Mouse (Mus musculus) mature B cell (primary cell): ENCODE results near the gene Filip1l.

Experiments
- in situ Hi-C: fragments of 300-500 bp; cut with MboI; formaldehyde crosslinking; loops from 2 replicates; pipeline ENCODE4 v1.14.3; 2019

Filip1l gene

DNA sequence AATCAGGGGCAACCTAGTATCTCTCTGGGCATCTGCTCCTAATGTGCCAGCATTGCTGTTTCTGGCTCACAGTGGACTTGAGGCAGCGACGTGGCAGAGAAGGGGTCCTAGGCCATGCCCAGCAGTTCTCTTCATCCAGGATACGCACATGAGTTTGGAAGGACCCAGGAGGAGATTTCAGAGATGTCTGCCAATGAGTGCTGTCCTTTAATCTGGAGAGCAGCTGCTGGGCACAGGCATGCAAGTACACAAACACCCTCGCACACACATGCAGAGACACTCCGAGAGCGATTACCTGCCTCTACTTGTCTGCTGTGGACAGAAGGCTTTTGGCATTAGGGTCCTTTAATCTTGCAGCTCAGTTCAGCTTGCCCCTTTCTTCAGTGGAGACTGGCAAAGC is at the start of gene Filip1l:
Gene Filip1l (plus strand): TSS at position 343 of the 400 bp plus-strand sequence.
- in situ Hi-C loops = no loop called here

DNA sequence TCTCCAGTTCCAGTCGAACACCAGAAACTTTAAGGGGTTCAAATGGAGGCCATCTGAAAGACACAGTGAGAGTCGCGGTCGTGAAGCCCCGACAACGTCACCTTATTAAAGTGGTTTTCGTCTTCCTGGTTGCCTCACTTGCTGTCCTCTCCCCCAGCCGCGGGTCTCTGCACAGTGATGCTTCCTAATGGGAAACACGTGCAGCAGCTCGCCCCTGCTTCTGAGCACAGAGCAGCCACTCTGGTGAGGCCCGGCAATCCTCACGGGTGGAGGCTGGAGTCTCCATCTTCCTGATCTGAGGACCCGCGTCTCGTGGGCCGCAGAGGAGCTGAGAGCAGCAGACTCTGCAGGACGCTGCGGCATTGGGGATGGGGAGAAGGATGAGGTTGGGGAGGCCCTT is 49.2 kb upstream of the Filip1l start:
- in situ Hi-C loops = no loop called here

DNA sequence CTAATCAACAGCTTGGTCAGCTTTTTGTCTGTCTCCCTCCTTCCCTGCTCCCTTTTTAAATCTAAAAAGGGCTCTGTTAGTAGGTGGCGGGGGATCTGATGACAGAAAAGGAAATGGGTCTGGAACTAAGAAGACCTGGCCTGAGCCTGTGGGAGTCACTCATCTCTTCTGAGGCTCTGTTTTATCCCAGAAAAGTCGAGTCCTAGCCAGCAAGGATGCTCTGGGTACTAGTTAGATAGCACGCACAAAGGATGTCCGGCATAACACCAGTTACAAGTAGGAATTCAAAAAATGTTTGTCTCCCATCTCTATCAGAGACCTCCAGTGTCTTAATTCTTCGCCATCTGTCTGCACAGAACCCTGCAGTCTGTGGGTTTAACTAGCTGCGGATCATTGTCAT is 47.4 kb upstream of the Filip1l start:
- in situ Hi-C loops = no loop called here

DNA sequence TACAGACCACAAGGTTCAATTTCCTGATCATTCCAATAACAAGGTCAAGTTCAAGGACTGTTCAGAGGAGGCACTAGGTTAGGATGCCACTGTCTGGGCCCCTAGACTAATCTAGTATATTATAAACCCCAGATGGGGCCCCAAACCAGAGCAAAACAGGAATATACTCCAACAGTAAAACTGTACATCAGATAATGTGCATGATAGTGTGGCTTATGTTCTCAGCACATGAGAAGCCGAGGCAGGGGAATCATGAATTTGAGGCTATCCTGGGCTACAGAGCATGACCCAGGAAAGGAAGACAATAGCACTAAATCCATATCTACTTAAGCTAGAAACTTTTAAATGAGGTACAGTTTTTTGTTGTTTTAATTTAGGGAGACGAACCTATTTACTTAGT is 40.8 kb upstream of the Filip1l start:
- in situ Hi-C loops = no loop called here

DNA sequence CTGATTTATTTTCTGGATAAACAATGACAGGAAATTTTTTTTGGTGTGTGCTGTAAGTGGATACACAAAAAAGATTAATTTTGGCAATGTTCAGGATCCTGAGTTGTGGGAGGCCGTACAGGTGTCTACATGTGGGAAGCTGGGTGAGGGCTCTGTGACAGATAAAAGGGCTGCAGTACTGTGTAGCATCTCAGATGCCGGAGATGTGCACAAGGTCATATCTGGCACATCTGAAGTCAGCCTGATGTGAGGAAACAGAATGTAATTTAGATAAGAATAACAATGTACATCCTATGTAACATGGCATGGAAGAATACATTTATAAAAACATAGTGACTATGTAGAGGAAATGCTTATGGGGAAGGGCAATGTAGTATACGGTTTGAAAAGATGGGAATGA is 39.4 kb upstream of the Filip1l start:
- in situ Hi-C loops = no loop called here

DNA sequence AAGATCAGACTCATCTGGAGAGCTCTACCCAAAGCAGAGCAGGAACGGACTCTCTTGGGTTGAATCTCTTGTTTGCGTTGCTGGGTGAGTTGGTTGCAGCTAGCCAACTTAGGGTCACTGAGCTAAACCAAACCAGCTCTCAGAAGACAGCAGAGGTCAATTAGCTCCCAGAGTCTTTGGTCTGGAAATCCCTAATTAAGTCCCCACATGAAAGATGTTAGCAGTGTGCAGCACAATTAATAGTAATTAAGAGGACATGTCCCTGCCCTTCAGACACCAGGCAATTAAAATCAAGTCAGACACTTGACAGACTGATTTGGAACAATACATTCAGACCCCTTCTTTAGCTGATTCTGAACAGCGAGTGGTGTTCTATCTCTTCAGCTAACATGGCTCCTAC is 38.7 kb upstream of the Filip1l start:
- in situ Hi-C loops = no loop called here

DNA sequence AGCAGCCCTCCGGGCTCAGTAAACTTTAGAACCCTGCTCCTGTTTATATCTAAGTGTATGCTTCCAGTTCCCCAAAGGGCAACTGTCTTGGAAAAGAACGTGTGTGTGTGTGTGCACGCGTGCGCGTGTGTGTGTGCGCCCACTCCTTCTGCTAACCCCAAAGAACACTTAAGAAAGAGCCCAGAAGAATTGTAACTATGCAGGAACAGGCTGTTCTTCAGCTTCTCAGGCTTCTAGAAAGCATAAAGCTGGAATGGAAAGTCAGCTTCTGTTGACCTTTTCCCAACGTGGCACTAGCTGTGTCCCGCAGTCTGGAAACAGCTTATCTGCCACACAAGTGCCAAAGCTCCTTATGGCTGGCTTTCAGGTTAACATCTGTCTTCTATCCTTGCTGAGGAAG is 37.9 kb upstream of the Filip1l start:
- in situ Hi-C loops = no loop called here

DNA sequence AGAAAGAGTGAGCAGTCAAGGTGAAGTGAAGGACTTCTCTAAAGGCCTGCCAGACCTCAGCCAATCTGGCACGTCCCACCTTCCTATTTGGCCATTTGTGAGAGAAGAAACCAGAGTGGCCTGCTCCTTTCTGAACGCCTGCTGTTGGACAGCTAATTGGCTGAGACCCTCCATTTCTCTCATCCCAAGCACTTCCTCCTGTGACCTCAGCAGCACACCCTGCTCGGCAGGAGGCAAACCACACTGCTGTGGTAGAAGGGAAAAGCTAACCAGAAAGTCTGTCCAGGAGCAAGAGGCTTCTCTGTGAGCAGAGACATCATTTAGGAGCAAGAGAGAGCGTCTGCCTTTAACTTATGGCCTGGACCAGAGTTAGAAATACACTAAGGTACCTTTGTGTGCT is 35.8 kb upstream of the Filip1l start:
- in situ Hi-C loops = no loop called here

DNA sequence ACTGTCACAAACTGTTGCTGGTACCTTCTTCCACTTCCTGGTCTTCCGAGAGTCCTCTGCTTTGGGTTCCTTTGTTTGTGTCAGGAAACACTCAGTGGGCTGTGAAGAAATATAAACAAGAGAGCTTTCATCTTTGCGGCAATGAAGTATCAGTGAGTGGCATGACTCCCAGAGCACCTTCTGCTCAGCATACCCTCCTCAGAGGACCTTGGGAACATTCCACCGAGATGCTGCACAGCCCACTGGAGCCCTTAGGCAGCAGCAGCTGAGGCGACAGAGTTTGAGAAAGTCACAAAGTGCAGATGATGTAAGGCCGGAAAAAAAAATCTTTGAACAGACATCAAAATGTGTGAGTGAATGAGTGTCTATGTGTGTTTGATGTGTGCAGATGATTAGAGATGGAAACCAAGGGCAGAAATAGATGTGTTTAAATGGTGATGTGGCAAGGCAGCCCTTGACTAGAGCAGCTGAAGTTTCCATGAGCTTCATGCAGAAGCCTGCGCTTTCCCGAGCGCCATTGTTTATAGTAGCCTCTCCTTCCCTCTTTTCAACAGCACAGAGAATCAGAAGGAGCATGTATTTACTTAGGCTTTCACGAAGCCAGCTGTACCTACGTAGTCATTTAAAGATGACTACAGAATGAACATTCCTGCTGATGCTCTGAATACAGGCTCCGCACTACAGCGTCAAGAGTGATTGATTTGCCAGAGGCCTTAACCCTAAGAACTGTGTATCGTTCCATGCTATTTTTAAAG is 34.8 kb upstream of the Filip1l start:
- in situ Hi-C loops = no loop called here

DNA sequence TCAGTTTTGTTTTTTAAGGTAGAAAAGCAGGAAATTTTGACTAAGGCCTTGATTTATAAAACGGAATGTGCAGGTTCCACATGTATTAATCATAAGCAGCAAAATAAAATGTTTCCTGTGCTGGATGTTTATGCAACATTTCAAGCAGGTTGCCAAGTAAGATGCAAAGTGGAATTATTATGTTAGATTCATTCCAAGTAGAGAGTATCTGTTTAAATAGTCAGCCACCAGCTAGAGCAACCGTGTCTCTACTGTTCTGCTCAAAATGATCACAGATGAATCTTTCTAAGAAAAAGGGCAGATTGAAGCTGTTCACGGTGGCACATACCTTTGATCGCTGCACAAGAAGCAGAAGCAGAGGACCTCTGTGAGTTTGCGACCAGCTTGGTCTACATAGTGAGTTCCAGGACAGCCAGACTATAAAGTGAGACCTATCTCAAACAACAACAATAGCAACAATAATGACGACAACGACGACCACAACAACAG is 34.2 kb upstream of the Filip1l start:
- in situ Hi-C loops = no loop called here

DNA sequence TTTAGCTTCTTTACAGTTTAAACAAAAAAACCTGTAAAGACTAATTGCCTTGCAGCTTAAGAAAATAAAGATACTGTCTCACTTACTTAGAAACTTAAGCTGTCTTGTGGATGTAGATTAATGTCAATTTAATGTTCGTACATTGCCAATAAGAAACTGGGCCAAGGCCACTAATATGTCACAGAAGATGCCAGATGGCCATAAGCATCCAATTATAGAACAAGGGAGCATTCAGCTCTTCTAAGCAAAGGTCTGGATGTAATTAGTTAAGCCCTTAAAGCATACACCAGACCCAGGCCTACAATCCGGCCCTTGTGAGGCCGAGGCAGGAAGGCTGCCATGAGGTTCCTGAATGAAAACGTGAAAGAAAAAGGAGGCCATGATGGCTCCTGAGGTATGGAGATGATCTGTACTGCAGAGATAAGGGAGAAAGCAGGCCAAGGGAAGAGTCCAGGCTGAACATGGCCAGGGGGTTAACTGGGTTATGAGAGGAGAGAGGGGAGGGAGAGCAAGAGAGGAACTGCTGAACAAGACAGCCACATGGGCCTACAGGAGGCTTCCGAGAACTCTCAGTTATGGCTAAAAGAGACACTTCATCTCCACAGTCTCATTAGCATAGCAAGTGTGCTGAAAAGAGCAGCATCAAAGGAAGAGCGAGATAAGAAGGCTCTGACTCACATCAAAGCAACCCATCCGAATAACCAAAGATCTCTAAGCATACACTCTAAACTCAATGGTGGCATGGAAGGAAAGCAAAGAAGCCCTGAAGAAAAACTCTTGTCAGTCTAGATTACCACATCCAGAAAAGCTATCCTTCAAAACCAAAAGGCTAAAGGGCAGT is 33.4 kb upstream of the Filip1l start:
- in situ Hi-C loops = no loop called here

DNA sequence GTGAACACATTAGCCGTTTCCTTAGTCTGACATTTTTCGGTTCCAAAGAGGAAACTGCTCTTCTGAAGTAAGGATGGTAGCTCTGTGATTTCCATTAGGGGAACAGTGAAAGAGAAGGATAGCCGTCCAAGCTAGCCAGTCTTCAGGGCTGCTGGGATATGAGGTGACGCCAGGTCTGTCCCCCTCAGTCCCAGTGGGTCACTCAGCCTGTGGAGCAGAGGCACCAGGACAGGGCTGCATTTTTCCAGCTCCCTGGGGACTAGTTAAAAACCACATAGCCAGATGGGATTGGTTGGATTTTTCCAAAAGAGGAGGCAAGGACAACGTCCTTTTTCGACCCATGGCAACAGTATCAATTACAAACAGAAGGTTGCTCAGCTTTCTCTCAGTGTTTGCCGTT is 25.9 kb upstream of the Filip1l start:
- in situ Hi-C loops = no loop called here

DNA sequence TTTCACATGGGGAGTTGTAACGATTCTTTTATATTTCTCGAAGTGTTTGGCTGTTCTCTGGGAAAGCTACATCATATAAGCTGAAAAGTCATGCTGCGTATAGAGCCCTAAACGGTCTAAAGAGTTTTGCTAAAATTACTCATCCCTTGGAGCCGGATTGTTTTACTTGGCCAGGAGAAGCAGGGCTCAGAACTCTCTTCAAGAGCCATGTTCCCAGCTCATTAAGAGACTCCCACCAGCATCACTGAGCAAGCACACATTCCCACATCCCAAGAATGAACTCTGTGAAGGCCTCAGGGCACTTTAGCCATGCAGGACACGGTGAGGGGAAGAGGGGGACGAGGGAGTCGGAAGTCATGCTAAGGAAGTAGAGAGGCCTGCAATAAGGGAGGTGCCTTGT is 23.9 kb upstream of the Filip1l start:
- in situ Hi-C loops = no loop called here

DNA sequence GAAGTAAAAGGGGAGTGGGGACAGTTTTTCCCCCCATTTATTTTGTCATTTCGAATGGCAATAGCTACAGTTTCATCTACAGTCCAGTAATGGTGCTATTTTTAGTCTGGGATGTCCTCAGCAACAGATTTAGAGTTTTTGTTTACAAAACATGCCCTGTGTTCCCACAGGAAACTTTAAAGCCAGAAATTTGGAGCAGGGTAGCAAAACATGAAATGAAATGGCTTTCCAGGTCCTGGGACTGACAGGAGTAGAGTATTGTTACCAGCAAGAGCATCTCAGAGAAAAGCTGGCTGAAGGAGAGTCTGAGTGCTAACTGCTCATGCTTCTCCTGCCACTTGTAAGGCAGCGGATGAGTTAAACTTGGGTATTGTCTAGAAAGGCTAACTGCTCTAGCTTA is 22.8 kb upstream of the Filip1l start:
- in situ Hi-C loops = no loop called here

DNA sequence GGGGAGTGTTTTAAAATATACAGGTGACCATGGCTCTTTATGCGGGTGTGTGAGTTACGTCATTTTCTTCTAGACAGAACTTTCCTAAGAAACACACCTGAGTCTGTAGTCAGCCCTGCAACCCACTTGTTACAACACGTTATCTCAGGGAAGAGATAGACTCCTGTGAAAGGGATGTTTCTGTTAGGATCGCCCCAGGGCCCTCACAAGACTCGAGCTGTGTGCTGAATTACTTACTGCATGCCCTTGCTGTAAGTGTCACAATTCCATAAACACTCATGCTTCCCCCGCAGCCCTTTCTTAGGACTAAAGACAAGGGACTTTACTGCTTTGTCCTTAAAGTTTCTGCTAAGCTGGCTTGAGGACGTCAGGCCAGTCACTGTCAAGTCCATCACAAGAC is 20.6 kb upstream of the Filip1l start:
- in situ Hi-C loops = no loop called here

DNA sequence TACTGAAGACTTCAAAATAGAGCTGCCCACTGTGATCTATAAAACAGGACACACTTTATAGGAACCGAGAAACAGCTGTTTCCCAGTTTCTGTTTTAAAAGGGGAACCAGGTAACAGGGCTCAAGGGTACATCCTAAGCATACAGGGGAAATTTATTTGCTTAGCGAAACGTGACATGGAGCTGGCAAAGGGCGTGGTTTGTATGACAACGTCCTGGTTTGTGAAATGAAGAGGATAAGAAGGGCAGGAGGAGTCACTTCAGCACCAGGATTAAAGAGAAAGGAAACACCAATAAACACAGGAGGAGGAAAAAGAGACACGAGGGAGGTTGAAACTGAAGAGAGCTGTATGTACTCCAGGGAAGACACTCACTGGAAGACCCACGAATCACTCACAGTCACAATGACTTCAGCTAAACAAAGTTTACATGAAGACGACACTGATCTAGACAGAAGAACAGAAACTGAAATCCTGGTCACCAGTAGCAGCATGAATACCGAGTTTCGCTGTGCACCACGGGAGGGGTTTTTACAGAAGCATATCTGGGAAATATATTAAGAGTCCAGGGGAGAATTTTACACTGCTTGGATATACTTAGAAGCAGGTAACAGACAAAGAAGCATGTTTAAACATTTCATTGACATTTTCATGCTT is 16.0 kb upstream of the Filip1l start:
- in situ Hi-C loops = no loop called here

DNA sequence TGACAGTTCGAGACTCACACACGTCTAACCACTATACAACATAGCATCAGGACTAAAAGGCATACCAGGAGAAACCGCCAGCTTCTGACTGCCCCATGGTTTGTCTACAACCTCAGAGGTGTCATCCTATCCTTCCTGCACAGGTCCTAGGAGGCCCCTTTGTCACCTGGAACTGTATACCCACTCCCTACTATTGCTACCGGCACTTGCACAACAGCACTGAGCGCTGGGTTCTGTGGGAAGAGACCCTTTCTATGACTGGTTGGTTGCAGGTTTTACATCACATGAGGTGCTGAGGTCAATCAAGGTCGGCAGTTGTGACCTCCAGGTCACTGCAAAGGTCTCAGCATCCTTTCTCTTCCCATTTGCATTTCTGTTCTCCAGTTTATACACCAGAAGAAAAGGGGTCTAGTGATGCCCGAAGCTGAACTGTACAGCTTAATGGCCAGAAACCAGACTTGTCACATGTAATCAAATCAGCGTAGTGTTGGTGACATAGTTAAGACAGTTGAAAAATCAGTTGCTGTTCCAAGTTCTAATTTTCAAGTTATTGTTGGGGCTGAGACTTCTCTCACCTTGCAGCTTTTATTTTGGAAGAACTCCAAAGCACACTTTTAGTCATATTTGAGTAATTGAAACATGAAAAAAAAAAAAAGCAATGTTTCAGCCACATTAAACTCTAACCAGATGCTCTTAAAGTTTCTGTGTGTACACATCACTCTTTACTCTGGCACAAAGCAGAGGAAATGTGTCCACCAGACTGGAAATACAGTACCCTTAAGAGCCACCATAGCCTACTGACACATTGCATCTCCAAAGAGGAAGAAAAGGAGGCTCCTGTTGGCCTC is 12.9 kb upstream of the Filip1l start:
- in situ Hi-C loops = no loop called here

DNA sequence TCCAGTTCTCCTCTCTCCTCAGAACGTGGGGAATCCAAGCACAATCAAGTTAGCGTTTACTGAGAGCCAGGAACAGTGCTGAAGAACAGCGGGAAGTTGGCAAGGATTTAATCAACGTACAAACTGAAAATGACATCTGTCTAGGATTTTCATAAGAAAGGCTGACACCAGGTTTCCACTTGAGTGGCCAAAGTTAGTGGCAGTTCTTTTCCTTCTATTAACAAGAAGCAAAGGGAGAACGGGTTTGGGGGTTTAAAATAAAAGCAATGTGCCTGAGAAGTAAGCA is 12.3 kb upstream of the Filip1l start:
- in situ Hi-C loops = no loop called here

DNA sequence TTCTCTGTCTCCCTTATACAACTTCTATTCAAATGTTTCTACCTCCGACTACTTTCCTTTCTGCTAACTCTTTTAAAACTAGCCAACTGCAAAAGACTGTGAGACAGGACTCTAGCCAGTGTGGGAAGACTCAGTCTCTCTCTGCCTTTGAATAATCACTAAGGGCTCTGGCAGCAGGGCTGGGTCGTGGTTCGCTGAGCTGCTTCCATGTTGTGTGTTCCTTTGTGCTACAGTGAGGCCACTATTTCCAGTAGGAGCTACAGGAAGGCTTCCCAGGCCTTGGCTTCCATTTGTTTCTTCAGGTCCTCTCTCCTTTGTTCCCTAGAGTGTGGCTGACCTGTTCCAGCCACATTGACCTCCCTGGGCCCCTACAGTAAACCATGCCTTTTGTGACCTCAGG is 6.6 kb upstream of the Filip1l start:
- in situ Hi-C loops = no loop called here

DNA sequence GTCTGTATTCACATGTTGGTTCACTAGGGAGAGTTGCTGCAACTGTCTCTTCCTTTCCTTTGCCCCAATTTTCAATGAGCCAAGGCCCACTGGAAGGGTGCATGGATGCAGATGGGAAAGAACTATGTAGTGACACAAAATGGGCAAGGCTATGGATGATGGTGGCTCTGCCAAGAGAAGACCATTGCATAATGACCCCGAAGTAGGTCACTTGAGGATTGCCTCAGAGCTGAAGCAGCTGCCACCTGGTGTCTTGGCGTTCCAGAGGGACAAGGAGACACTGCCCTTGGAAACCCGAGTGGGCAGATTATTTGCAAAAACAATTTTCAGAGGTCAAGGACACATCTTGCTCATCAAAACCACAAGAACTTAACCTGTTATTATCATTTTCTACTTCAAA is 3.9 kb upstream of the Filip1l start:
- in situ Hi-C loops = no loop called here

DNA sequence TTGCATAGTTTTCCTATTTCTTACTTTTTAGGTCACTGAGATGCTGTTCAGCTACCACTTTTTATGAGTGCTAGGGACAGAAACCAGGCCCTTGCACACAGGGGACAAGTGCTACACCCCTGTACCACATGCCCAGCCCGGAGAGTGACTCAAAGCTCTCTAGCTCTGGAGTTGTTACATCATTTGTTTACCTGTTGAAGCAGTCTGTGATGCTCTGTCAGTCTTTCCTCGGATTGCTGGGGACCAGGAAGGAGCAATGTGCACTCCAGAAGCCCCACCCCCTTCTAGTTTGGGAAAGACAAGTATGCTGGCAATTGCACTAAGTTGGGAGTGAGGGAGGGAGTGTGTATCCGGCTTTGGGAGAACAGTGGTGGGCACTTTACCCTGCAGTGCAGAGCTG is 3.2 kb upstream of the Filip1l start:
- in situ Hi-C loops = no loop called here

DNA sequence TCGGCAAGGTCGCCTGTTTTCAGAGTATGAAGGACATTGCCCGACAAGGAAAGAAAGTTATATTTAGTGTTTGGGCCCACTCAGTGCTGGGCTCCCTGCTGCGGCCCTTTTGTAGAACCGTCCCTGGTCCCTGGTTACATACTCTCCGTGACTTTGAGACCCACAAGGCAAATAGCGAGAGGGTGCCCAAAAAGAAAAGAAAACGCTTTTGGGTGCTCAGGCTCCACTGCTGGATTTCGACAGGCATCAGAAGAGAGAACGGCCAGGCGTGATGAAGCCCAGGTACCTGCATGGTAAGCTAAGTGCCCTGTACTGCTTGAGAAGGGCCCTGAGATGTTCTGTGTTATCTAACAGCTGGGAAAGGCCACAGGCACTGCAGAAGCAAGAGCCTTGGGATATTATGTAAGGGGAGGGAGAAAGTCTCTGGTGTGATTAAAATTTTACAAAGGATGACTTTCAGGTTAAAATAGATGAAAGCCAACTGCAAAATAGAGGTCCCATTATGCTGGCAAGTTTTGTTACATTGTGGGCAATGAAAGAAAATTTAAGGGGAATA is 351 bp downstream of the Filip1l start:
- in situ Hi-C loops = no loop called here
